Mouse (Mus musculus): ENCODE data around the gene Fst. TPM values are rescaled to one million over a fixed set of nuclear protein-coding genes. Genes with fewer than 3 reads are reported as not detected.
A peak's percentile ranks its signal among the peaks of the same experiment; 100 is the strongest.

Gene Fst
- 1 to 10 TPM; 2.1 to 4.5 (median 3.6) TPM for total RNA-seq (2022)

GRCm38 (mm10) chr13:114458886-114459700 is at the start of gene Fst:
Gene Fst (minus strand): TSS chr13:114458951.
- no peak for DNase-seq (ENCODE audit: low spot score in 2 of 2)

GRCm38 (mm10) chr13:114493826-114494225 is 35.1 kb upstream of the Fst start:
- no peak for DNase-seq (ENCODE audit: low spot score in 2 of 2)

DNA sequence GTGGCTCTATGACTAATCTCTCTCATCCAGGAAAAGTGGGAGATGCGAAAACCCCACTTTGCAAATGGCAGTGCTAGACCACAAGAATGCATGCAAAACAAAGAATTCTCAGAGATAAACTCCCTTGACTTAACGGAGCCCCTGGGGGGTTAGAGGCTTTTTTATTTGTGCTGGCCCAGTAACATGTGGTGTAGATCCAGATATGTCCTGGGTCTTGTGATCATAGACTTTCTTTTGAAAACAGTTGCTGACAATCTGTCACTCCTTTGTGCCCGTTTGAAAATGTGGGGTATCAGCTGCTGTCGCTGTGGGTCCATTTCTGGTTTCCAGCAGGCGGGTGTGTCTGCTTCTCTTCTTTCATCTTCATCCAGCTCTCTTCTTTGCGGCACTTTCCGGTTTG is 29.4 kb upstream of the Fst start:
- peak; percentile 3 to 5 for DNase-seq (ENCODE audit: low spot score in 2 of 2)

DNA sequence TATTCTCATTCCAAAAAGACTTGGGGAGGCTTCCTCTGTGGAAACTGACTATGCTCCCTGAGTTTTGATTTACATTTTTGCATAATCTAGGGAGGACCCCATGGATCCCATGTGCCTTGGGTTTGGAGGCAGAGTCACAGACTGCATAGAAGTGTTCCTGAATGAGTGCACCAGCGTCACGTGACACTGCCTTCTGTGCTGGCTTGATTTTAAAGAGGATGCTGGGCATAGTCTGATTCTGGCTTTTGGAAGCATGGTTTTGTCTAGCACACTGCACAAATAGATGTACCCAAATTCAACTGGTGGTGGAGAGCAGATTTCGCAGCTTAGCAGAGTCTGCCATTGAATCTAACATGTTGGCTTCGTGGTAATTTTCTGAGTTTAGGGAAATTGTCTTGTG is 19.6 kb upstream of the Fst start:
- no peak for DNase-seq (ENCODE audit: low spot score in 2 of 2)

DNA sequence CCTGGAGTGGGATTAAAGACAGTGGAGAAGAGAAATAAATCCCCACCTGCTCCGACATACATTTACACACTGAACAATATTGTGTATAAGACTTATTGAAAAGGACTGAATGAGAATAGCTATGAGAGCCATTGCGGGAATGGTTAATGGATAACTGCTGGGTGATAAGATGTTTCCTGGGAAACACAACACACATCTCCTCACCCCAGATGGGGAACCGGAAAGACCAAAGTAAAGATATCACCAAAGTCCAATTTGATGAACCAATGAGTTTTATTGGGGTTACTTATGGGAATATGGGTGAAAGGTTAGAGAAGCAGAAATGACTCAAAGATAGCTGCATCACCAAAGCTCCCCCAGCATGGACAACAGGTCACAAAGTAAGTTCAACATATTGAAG is 11.2 kb upstream of the Fst start:
- no peak for DNase-seq (ENCODE audit: low spot score in 2 of 2)

GRCm38 (mm10) chr13:114466269-114466919 is 7.6 kb upstream of the Fst start:
- no peak for DNase-seq (ENCODE audit: low spot score in 2 of 2)

- no peak for DNase-seq (ENCODE audit: low spot score in 2 of 2)
Measured at GRCm38 (mm10) chr13:114465387-114465786, 6.6 kb upstream of the Fst start.

DNA sequence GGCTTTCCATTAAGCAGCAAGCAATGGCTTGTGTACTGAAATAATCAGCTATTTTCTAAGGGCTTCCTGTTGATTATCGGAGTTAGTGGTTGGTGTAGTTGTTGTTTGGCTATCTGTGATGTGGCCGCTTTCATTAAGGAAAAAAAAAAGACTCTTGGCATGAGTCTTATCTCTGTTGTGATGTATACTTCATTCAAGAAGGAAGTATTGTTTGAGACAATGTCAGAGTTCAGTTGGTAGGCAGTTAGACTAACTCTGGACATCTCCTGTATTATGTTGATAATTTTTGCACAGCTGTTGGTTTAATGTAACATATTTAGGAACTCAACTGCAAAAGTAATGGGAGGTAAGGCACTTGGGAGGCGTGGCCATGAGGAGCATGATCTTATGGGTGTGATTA is 6.1 kb upstream of the Fst start:
- DNase-seq (ENCODE audit: low spot score in 2 of 2), result no peak

DNA sequence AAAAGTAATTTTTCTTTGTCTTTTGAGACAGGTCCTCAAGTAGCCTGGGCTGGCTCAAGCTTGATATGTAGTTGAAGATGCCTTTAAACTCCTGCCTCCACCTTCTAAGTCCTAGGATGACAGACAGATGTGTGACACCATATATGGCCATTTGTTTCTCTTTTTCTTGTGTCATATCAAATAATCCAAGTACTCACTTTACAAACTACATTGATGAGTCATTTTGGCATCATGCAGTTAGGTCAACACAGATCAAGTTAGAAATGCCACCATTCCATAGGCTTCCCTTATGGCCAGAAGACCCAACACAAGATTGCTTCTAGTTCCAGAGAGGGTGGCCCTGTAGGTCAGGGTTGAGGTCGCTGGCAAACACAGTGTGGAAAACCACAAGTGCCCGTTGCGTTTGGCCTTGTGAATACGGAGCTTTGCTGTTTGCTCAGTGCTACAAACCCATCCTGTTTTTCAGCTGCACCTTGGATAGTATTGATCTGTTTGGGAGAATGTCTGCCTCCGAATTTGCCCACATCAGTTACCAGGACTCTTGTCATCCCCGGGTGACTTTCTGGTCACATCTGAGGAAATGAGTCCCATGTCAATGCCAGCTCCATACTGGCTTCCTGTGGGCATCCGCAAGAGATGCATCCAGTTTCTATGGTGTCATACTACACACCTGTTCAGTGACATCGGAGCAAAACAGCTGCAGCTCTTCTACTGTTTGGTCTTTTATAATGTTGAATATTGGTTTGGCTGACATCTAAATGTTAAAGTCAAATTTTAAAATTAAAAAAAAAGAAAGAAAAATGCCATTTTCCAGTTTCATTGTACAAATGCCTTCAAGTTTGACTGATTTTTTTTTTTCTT is 4.0 kb upstream of the Fst start:
- DNase-seq (ENCODE audit: low spot score in 2 of 2), result no peak

DNA sequence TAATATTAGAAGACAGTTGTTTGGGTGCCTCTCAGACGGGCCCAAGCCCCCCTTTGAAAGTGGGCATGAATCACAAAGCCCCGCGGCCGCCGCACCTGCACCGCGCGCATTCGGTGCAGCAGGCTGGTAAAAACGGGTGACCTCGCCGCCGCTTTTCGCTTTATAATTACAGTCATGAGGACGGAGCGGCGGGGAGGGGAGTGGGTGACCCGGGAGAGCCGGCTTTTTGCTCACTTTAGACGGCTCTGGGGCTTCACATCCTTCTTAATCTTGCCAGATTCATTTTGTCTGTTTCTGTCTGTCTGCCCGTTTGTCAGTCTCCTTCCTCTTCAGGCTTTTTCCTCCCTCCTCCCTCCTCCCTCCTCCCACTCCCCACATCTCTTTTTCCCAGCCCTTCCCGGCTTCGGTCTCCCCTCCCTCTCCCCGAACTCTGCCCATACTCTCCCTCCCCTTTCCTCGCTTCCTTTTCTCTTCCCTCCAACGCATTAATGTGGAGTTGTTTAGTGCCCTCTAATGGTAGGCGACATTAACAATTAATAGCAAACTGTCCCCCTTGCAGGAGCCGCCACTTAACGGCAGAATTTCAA is 1.6 kb upstream of the Fst start:
- no peak for DNase-seq (ENCODE audit: low spot score in 2 of 2)

GRCm38 (mm10) chr13:114459701-114460160 is 980 bp upstream of the Fst start:
- DNase-seq (ENCODE audit: low spot score in 2 of 2), result no peak

DNA sequence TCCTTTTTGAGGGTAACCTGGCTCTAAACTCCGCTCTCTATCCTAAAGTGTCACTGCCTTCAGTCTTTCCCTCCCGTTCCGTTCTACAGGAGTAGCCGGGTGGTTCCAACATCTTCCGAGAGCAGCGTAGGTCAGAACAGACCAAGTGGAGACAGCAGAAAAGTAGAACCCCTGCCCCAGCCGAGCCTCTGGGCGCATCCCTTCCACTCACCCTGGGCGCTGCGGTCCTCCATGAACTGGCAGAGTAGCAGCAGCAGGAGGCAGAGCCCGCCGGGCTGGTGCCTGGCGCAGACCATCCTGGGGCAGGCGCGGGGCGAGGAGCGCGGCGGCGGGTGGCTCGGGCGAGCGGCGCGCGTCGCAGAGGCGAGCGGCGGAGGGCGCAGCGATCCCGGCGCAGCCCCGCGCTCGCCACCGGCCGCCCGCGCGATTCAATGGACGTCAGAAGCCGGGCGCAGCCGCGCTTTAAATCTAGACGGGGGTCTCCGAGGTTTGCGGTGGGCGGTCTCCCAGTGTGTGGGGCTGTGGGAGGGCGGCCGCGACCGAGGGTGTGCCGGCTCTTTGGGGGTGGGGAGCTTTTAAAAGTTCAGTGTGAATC is 363 bp downstream of the Fst start:
- no peak for DNase-seq (ENCODE audit: low spot score in 2 of 2)

DNA sequence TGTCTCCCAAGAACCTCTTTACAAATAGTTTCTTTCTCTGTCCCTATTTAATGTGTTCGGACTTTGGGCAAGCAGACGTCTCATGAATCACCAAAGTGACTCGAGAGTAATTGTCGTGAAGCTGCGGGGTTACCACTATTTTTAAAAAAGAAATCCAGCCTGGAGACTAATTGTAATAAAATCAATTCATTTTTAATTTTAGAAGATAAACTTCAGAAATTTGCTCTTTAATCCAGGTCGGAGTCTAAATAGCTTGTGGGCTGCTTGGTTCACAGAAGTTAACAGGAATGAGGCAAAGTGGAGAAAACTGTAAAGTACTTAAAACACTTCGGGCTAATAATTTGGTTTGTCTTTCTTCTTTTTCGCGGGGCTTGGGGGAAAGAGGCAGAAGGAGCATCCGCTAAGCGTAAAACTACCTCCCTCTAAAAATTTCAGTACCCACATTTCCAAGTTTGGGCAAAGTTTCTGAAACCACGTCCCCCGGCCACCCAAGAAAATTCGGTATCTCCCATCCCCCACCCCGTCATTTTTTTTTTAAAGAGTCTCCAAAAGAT is 1.1 kb downstream of the Fst start:
- no peak for DNase-seq (ENCODE audit: low spot score in 2 of 2)

DNA sequence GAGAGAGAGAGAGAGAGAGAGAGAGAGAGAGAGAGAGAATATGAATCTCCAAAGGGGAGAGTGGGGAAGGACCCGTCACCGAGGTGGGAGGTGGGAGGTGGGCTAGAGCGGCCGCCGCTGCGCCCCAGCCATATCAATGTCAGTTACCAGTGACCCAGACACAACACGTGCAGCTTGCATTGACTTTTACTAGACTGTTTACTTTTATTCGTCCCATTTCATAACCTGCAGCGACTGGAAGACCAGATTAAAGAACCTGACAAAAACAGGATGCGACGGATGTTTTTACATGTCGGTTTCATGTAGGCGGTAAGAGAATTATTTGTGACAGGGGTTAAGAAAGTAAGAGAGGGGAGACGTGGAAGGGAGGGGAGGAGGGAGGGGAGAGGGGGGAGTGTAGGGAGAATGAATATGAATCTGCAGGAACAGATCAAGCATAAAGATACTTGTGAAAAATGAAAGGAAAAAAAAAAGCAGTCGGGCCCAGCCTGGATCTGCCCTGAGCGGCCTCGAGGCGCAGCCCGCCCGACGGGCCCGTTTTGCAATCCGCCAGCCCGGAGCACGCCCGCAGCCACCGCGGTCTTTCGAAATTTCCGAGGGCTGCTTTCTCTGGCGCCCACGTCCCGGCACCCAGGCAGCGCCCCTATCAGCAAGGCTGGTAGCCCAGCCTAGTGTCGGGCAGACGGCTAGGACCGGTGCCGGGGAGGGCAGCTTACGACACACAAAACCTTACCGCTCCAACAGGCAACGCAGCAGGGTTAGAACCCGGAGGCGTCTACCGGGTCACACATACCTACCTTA is 1.8 kb downstream of the Fst start:
- no peak for DNase-seq (ENCODE audit: low spot score in 2 of 2)

- no peak for DNase-seq (ENCODE audit: low spot score in 2 of 2)
Measured at GRCm38 (mm10) chr13:114456224-114456623, 2.5 kb downstream of the Fst start.

GRCm38 (mm10) chr13:114455788-114456187 is 3.0 kb downstream of the Fst start:
- DNase-seq (ENCODE audit: low spot score in 2 of 2), result no peak

GRCm38 (mm10) chr13:114447213-114447612 is 11.5 kb downstream of the Fst start:
- no peak for DNase-seq (ENCODE audit: low spot score in 2 of 2)

DNA sequence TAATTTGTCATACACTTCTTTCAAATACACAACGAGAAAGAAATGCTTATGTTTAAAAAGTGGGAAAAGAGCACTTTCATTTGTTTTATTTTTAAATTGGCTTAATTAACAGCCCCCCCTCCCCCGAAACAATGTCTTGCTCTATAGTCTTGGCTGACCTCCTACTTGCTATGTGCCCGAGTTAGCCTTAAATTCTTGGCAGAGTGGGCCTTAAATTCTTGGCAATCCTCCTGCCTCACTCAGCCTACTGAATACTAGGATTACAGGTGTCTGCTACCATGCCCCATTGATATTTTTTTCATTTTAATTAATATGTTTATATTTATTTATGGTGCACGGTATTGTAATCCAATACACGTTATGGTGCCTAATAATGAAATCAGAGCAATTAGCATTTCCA is 26.3 kb downstream of the Fst start:
- DNase-seq (ENCODE audit: low spot score in 2 of 2), result no peak

DNA sequence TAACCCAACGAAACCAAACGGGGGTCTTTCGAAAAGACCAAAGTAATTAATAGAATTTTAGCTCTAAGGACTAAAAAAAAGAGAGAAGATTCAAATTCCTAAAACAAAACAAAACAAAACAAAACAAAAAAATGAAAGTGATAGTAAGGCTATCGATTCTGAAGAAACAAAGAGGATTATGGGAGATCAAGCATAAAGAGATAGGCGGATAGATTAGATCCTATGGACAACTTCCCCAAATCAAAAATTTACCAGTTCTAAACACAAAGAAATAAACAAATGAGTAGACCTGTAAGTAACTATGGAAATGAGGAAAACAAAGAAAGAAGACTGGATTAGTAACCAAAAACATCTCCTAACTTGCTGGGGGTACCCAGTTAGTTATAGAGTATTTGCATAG is 33.5 kb downstream of the Fst start:
- no peak for DNase-seq (ENCODE audit: low spot score in 2 of 2)

DNA sequence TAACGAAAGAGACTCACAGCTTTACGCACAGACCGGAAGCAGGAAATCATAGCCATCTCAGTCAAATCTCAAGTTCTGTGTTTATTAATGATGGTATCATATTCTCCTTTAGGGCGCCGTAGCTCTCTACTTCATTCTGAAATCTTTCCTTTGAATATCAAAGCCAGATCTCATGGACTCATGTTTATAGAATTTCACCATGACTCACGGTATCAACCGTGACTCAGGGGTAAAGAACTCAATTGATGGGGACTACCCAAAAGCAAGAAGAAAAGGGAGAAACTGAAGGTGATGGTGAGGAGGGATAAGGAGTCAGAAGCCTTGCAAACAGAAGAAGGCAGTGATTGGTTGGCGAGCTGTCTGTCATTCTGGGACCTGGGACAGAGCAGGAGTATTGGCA is 38.5 kb downstream of the Fst start:
- DNase-seq (ENCODE audit: low spot score in 2 of 2), result no peak

All from layer of hippocampus, adult 8-10 months (tissue).